Mouse (Mus musculus) embryonic facial prominence, embryonic 14.5 days (tissue): Measurements from ENCODE around the gene Hpse. TPM values are rescaled to one million over a fixed set of nuclear protein-coding genes. Genes with fewer than 3 reads are reported as not detected.

Experiments
- ATAC-seq: fragments of 200-750 bp; cut with Nextera tagmentation; 2 replicates; pipeline ENCODE4 v1.8.0; 2017; ENCODE audit warnings: low read depth, moderate number of reproducible peaks, moderate TSS enrichment
- DNase-seq: peaks from one replicate; pipeline ENCODE4 v3.0.0-alpha.2; 2015; ENCODE audit warnings: low spot score
- H3K27ac ChIP-seq: fragments of 300-500 bp; sonication (generic); replicated peaks from 2 replicates; pipeline ENCODE4 v1.5.1; 2014; ENCODE audit warnings: low read depth, mild to moderate bottlenecking, low read length, moderate library complexity
- H3K27me3 ChIP-seq: fragments of 300-500 bp; sonication (generic); replicated peaks from 2 replicates; pipeline ENCODE4 v1.6.1; 2014; ENCODE audit warnings: low read length; ENCODE audit not compliant: control insufficient read depth, insufficient read depth
- H3K36me3 ChIP-seq: fragments of 300-500 bp; sonication (generic); 2 replicates; pipeline ENCODE4 v1.6.1; 2014; ENCODE audit warnings: low read length, mixed read lengths; ENCODE audit not compliant: control insufficient read depth, insufficient read depth
- H3K4me1 ChIP-seq: fragments of 300-500 bp; sonication (generic); 2 replicates; pipeline ENCODE4 v1.6.1; 2014; ENCODE audit warnings: antibody characterized with exemption, low read length; ENCODE audit not compliant: control insufficient read depth, insufficient read depth
- H3K4me2 ChIP-seq: fragments of 300-500 bp; sonication (generic); 2 replicates; pipeline ENCODE4 v1.6.1; 2014; ENCODE audit warnings: low read depth, mild to moderate bottlenecking, low read length, moderate library complexity, mixed read lengths
- H3K4me3 ChIP-seq: fragments of 300-500 bp; sonication (generic); 2 replicates; pipeline ENCODE4 v1.5.1; 2014; ENCODE audit warnings: low read depth, mild to moderate bottlenecking, low read length
- H3K9ac ChIP-seq: fragments of 300-500 bp; sonication (generic); 2 replicates; pipeline ENCODE4 v1.6.1; 2014; ENCODE audit warnings: low read depth, mild to moderate bottlenecking, low read length, moderate library complexity, mixed read lengths
- H3K9me3 ChIP-seq: fragments of 300-500 bp; sonication (generic); 2 replicates; pipeline ENCODE4 v1.6.1; 2016; ENCODE audit warnings: low read length; ENCODE audit not compliant: control insufficient read depth
- WGBS: fragments of 180-500 bp; shearing (Covaris S2); extraction: QIAGEN DNeasy Blood & Tissue Kit; methylation state at CpG from one replicate; pipeline ENCODE4 v1.1.7; 2014; 5-methylcytosine and 5-hydroxymethylcytosine counted together
- polyA plus RNA-seq: library from polyadenylated mRNA; unstranded; fragments of >200 nt; fragmentation: Nextera tagmentation; extraction: Ambion mirVana; gene quantifications from 2 replicates; pipeline ENCODE4 v1.2.1, GENCODE M21; 2014

Hpse gene
- polyA plus RNA-seq, 1 experiment from 2014 or later: 5.9 TPM

DNA sequence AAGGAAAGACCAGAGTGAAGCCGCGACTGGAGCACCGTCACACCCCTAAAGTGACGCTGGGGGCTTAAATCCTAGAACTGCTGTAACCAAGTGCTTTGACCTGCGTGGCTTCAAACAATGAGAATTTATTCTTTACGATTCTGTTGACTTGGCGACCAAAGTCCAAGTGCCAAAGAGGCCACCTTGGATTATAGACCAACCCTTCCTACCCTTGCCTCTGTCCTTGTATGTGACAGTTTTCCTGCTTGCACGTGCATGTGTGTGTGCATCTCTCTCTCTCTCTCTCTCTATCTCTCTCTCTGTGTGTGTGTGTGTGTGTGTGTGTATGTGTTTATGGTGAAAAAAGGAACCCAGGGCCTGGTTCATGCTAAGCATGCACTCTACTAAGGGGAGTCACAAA, 19.3 kb upstream of the Hpse start:
- no peak for DNase-seq
- Histone ChIP-seq H3K4me2 (no peak overlapping the region), H3K27me3 (no peaks in the 10 kb centered on the region), H3K4me1 (no peaks in the 10 kb centered on the region), H3K9me3 (no peaks in the 10 kb centered on the region), H3K36me3 (no peaks in the 10 kb centered on the region), H3K4me3 (no peak overlapping the region), H3K27ac (no peak overlapping the region), H3K9ac (no peak overlapping the region)
- no peak for ATAC-seq
- WGBS: 95% methylated on average over 8 of the region's 8 CpGs

DNA sequence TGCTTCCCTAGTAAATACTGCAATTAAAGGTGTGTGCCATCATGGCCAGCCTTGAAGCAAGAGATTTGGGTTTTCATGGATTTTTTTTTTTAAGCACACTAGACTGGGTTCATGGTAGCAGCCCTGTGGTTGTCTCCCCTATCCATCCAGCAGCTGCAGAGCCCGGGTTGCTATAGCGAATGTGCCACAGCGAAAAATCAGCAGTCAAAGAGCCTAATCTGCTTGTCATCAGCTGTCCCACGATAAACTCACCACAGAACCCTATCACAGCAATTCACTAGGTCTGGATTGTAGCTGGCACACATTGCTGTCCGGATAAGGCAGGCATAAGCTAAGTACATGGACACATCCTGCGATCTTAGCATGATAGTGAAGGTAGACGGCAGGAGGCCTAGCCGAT, 17.4 kb upstream of the Hpse start:
- no peaks in the 10 kb centered on the region for H3K27me3 ChIP-seq
- H3K36me3 ChIP-seq: no peaks in the 10 kb centered on the region
- H3K4me3 ChIP-seq: no peak overlapping the region
- H3K9ac ChIP-seq: no peak overlapping the region
- no peaks in the 10 kb centered on the region for H3K4me1 ChIP-seq
- 84% methylated on average over 8 of the region's 8 CpGs for WGBS
- H3K9me3 ChIP-seq: no peaks in the 10 kb centered on the region
- DNase-seq: no peak
- no peak overlapping the region for H3K4me2 ChIP-seq
- ATAC-seq: no peak
- no peak overlapping the region for H3K27ac ChIP-seq

DNA sequence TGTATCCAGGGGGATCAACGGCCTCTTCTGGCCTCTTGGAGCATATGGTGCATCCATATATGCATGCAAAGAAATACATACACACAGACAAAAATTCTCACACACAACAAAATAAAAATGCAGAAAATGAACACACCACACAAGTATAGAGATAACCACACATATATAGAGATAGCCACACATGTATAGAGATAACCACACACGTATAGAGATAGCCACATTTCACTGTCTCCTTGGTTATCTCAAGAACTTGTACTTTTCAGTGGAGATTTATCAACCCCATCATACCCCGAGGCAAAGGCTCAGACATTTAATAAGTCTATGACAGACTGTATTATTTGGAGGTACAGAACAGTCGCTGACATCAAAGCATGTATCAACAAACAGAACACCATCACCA, 15.0 kb upstream of the Hpse start:
- DNase-seq (no peak), ATAC-seq (no peak)
- H3K4me2 ChIP-seq: no peak overlapping the region
- no peak overlapping the region for H3K9ac ChIP-seq
- H3K27ac ChIP-seq: no peak overlapping the region
- no peaks in the 10 kb centered on the region for H3K4me1 ChIP-seq
- no peaks in the 10 kb centered on the region for H3K9me3 ChIP-seq
- 72% methylated on average over 4 of the region's 4 CpGs for WGBS
- no peak overlapping the region for H3K4me3 ChIP-seq
- H3K36me3 ChIP-seq: no peaks in the 10 kb centered on the region
- H3K27me3 ChIP-seq: no peaks in the 10 kb centered on the region

DNA sequence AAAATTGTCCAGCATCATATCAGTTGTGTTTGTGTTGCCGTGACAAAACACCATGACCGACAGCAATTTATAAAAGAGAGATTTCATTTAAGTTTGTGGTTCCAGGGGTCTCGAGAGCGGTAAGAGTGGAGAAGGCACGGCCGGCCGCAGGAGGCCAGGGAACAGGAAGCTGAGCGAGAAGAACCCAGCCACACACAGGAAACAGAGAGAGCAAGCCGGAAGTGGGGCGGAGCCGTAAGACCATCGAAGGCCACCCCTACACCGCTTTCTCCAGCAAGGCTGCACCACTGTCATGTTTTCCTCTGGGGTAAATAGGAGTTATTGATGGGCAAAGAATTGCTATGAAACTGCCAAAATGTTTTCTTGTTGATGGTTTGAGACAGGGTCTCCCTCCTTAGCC, 9.2 kb upstream of the Hpse start:
- ATAC-seq: no peak
- H3K9ac ChIP-seq: no peak overlapping the region
- H3K27ac ChIP-seq: no peak overlapping the region
- H3K9me3 ChIP-seq: no peaks in the 10 kb centered on the region; the same call in 1 of the 2 replicates
- H3K27me3 ChIP-seq: no peaks in the 10 kb centered on the region
- no peaks in the 10 kb centered on the region for H3K4me1 ChIP-seq
- WGBS: 87% methylated on average over 13 of the region's 13 CpGs
- no peak overlapping the region for H3K4me3 ChIP-seq
- H3K36me3 ChIP-seq: no peaks in the 10 kb centered on the region
- no peak for DNase-seq
- no peak overlapping the region for H3K4me2 ChIP-seq

DNA sequence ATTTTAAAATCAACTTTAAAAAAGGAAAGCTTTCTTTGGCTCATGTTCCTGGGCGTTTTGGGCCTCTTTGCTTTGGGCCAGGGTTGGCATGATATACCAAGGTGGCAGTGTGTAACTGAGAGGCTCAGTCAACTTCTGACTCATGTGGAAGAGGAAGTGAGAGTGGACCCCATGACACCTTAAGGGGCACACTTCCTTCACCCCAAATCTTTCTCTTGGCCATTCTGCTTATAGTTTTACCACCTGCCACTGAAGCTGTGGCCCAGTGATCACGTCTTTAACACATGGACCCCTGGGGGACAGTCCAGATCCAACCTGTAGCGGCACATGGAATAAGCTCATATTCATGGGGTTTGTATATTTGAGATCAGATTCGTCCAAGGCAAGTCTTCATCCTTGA, 6.5 kb upstream of the Hpse start:
- 64% methylated on average over 4 of the region's 4 CpGs for WGBS
- no peak overlapping the region for H3K27ac ChIP-seq
- no peak for DNase-seq
- no peak overlapping the region for H3K4me2 ChIP-seq
- H3K36me3 ChIP-seq: no peaks in the 10 kb centered on the region
- H3K27me3 ChIP-seq: no peaks in the 10 kb centered on the region
- no peaks in the 10 kb centered on the region; the same call in 1 of the 2 replicates for H3K9me3 ChIP-seq
- no peak overlapping the region for H3K9ac ChIP-seq
- ATAC-seq: no peak
- H3K4me3 ChIP-seq: no peak overlapping the region
- H3K4me1 ChIP-seq: no peaks in the 10 kb centered on the region

DNA sequence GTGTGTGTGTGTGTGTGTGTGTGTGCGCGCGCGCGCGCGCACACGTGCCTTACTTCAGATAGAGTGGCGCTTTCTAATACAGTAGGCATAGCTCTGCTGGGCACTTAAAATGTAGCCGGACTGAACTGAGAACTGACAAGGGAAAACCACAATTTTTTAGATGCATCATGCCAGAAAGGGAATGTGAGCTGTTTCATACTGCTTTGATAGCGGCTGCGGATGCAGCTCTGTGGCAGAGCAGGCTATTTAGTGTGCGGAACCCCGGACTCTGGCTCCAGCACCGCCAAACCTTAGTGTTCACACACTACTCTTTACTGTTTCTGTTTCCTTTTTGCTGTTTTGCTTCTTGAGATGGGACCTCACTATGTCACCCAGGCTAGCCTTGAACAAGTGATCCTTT, 2.8 kb downstream of the Hpse start:
- DNase-seq: no peak
- Histone ChIP-seq H3K27ac (no peak overlapping the region), H3K4me2 (no peak overlapping the region), H3K36me3 (no peaks in the 10 kb centered on the region), H3K4me1 (no peaks in the 10 kb centered on the region), H3K4me3 (no peak overlapping the region), H3K9me3 (no peaks in the 10 kb centered on the region), H3K9ac (no peak overlapping the region), H3K27me3 (peaks cover 7% of the 10 kb centered on the region)
- ATAC-seq: no peak
- WGBS: 90% methylated on average over 15 of the region's 15 CpGs

DNA sequence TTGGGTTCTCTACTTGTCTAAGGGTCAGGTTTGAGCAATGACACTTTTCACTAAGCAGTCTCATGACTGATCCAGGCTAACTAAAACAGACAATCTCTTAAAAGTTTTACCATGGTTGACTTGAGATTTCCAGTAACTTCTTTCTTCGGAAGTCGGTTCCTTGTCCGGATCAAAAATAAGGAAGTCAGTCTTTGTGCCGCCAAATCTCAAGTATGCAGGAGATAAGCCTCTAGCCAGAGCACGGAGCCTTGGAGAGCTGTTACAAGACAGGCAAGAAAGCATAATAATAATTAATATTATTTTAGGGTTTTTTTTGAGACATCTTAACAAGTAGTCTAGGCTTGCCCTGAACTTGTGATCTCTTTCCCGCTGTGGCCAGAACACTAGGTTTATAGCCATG, 8.3 kb downstream of the Hpse start:
- H3K9me3 ChIP-seq: no peaks in the 10 kb centered on the region
- 87% methylated on average over 6 of the region's 6 CpGs for WGBS

DNA sequence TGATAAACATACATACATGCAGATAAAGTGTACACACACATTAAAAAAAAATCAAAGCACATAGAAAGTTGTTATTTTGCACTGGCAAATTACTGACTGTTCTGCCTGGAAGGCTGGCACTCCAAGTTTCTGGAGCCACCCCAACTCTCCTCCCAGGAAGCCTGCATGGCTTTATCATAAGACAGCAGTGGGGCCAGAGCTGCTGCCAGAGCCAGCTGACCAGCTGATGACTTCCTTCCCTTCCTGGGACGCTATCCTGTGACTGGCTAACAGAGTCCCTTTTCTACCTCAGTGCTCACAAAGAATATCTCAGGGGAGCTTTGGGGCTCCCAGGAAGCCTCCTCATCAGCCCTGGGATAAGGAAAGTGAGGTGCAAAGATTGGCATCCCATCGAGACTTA, 9.5 kb downstream of the Hpse start:
- H3K4me2 ChIP-seq: no peak overlapping the region
- no peak overlapping the region for H3K27ac ChIP-seq
- no peaks in the 10 kb centered on the region for H3K9me3 ChIP-seq
- no peaks in the 10 kb centered on the region for H3K36me3 ChIP-seq
- DNase-seq (no peak), ATAC-seq (no peak)
- H3K4me3 ChIP-seq: no peak overlapping the region
- no peaks in the 10 kb centered on the region for H3K27me3 ChIP-seq
- no peak overlapping the region for H3K9ac ChIP-seq
- no peaks in the 10 kb centered on the region; the same call in 1 of the 2 replicates for H3K4me1 ChIP-seq
- 27% methylated on average over 2 of the region's 2 CpGs for WGBS

More for the DNA sequence above, 8.3 kb downstream of the Hpse start:
- Histone ChIP-seq H3K27ac (no peak overlapping the region), H3K9ac (no peak overlapping the region), H3K27me3 (no peaks in the 10 kb centered on the region), H3K36me3 (no peaks in the 10 kb centered on the region), H3K4me2 (no peak overlapping the region), H3K4me3 (no peak overlapping the region), H3K4me1 (no peaks in the 10 kb centered on the region; the same call in 1 of the 2 replicates)
- DNase-seq: no peak
- no peak for ATAC-seq

DNA sequence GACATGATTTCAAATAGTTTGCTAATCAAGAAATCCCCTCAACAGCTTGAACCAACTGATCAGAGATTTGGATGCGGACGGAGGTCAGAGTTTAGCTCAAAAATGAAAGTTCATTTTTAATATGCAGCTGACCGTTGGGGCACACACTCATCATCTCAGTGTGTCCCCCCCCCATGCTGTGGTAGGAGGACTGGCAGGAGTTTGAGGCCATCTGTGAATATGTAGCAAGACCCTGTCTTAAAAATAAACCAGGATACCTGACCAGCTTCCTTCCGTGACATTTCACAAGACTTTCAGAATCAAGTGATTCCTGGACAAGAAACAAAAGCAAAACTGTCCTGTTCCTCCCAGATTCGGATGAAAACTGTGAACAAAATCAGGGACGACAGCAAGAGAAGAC, 10.5 kb downstream of the Hpse start:
- no peak for ATAC-seq
- WGBS: 90% methylated on average over 6 of the region's 6 CpGs
- H3K4me3 ChIP-seq: no peak overlapping the region

More for the DNA sequence above, 10.5 kb downstream of the Hpse start:
- no peak for DNase-seq
- H3K36me3 ChIP-seq: no peaks in the 10 kb centered on the region
- H3K27ac ChIP-seq: no peak overlapping the region
- no peaks in the 10 kb centered on the region for H3K9me3 ChIP-seq
- H3K4me2 ChIP-seq: no peak overlapping the region
- H3K9ac ChIP-seq: no peak overlapping the region
- H3K27me3 ChIP-seq: no peaks in the 10 kb centered on the region
- H3K4me1 ChIP-seq: no peaks in the 10 kb centered on the region; the same call in 1 of the 2 replicates
